Mouse (Mus musculus): Measurements from ENCODE around the gene Ankrd22.

DNA sequence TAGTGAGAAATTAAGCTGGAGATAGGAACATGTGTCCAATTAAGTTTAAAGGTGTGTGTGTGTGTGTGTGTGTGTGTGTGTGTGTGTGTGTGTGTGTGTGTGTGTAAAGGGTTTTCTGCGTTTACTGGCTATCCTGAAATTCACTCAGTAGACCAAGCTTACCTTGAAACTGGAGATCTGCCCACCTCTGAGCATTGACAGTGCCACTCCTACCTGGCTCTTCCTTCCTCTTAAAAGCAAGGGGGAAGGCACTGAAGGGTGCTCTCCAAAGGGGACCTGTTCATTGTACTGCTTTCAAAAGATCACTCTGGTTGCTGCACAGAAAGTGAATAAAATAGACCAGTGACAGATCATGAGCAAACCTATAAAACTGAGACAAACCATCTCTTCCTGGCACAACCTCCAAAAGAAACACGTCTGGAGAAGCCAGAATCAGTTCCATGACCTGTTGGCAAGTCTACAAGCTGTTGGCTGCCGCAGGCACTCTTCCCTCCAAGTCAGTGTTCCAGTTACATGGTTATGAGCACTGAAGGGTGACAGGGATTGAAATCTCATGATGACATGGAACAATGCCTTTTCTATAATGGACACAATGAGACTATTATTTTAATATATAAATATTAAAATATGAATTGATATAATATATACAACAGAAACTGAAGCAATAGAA is 76.7 kb downstream of the Ankrd22 start:
- no peak for TF ChIP-seq POLR2A (IDR thresholded peaks at IDR 0.05; ENCODE audit: extremely low read depth, insufficient read depth, low read length)
- TF ChIP-seq CTCF (IDR thresholded peaks at IDR 0.05; ENCODE audit: low read depth, low read length) = no peak
